Mouse (Mus musculus) testis, adult 2 months (tissue): ENCODE data around the gene Atp10b. TPM values are rescaled to one million over a fixed set of nuclear protein-coding genes. Genes with fewer than 3 reads are reported as not detected.

Experiments used
- H3K27ac ChIP-seq: fragments of 200-500 bp; 2 replicates; pipeline ENCODE4 v1.5.1; 2012; ENCODE audit warnings: low read depth, low read length; ENCODE audit not compliant: control insufficient read depth, insufficient read depth
- H3K27me3 ChIP-seq: fragments of 200-500 bp; 2 replicates; pipeline ENCODE4 v1.6.1; 2012; ENCODE audit warnings: mild to moderate bottlenecking, low read length, moderate library complexity; ENCODE audit not compliant: control insufficient read depth, insufficient read depth
- H3K36me3 ChIP-seq: fragments of 200-500 bp; 2 replicates; pipeline ENCODE4 v1.6.1; 2012; ENCODE audit warnings: mild to moderate bottlenecking, low read length; ENCODE audit not compliant: control insufficient read depth, insufficient read depth
- H3K4me1 ChIP-seq: fragments of 200-500 bp; 2 replicates; pipeline ENCODE4 v1.6.1; 2012; ENCODE audit warnings: low read length; ENCODE audit not compliant: control insufficient read depth, insufficient read depth
- H3K4me3 ChIP-seq: fragments of 200-500 bp; 2 replicates; pipeline ENCODE4 v1.5.1; 2012; ENCODE audit warnings: low read depth, mild to moderate bottlenecking, low read length, moderate library complexity, mixed read lengths; ENCODE audit not compliant: control insufficient read depth
- CTCF ChIP-seq: fragments of 200-500 bp; IDR thresholded peaks from 2 replicates; pipeline ENCODE4 v1.5.1; 2012; ENCODE audit warnings: low read depth, mild to moderate bottlenecking, inconsistent platforms, low read length, moderate library complexity; ENCODE audit not compliant: control insufficient read depth, insufficient read depth, insufficient replicate concordance
- POLR2A ChIP-seq: fragments of 200-500 bp; IDR thresholded peaks from 2 replicates; pipeline ENCODE4 v1.6.1; 2012; ENCODE audit warnings: low read depth, mild to moderate bottlenecking, inconsistent platforms, low read length, moderate library complexity; ENCODE audit not compliant: control insufficient read depth
- polyA plus RNA-seq: library from polyadenylated mRNA; depleted of rRNA; stranded (reverse); fragments of >200 nt; gene quantifications from 2 replicates; pipeline ENCODE4 v1.2.3, GENCODE M21; 2012

The Atp10b gene
- polyA plus RNA-seq, 1 experiment: 0.17 TPM

DNA sequence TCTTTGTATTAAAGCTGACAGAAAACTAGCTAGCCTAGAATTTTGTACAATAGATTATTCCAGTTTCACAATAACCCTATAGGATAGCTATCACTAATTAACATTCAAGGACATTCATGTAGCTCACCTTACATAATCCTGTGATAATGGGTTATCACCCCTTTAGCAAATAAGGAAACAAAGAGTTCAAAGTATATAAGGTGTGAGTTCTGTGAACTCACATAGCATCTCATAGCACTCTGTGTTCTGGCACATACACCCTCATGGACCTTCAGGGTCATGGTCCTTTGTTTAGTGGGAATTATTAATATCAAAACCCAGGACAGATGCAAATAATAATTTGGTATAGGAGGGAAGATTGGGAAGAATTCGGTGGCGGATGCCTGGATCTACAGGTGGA, 50.4 kb downstream of the Atp10b start:
- no peaks in the 10 kb centered on the region for H3K4me1 ChIP-seq
- no peaks in the 10 kb centered on the region for H3K36me3 ChIP-seq
- no peak overlapping the region for H3K27ac ChIP-seq
- no peaks in the 10 kb centered on the region for H3K27me3 ChIP-seq
- TF ChIP-seq CTCF: no peak
- TF ChIP-seq POLR2A: no peak
- no peak overlapping the region for H3K4me3 ChIP-seq

DNA sequence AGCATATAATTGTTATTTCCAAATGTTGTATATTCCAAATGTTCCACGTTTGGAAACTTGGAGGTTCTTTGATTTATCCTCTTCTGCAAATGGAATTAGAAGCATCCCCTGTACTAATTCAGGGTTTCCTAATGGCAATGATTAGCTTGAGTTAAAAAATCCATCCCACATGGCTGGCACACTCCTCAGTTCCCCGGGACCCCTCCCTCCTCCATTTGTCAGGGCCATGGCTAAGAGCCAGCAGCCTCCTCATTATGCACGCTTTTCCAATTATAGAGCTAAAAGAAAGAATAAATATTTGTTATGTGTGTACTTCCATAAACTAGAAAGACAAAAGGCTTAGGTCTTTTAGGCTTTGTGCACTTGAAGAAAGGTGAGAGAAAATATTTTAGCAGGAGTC, 53.9 kb downstream of the Atp10b start:
- H3K4me1 ChIP-seq: no peaks in the 10 kb centered on the region
- H3K4me3 ChIP-seq: no peak overlapping the region
- no peaks in the 10 kb centered on the region for H3K27me3 ChIP-seq
- no peaks in the 10 kb centered on the region for H3K36me3 ChIP-seq
- no peak overlapping the region for H3K27ac ChIP-seq
- no peak for TF ChIP-seq CTCF
- no peak for TF ChIP-seq POLR2A

DNA sequence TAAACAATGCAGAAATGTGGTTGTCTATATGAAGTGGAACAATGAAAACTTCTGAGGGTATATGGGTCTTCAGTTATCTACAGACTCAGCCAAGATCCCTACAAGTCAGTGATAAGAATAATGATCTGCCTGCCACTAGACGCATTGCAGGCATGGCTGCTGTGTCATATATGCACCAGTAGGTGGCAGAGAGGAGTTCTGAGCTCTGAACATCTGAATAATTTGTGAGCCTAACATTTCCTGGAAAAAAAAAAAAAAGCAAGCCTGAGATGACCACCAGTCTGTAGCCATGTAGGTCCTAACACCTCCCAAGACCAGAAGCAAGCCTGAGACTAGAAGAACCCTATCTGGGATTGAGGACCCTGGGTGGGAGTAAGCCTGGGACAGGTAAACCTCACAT, 63.5 kb downstream of the Atp10b start:
- Histone ChIP-seq H3K27me3 (no peaks in the 10 kb centered on the region), H3K4me1 (no peaks in the 10 kb centered on the region), H3K4me3 (no peak overlapping the region), H3K27ac (no peak overlapping the region), H3K36me3 (no peaks in the 10 kb centered on the region)
- peak; percentile 14; the same call in 1 of the 2 replicates for TF ChIP-seq CTCF
- TF ChIP-seq POLR2A: no peak

- H3K4me3 ChIP-seq: no peak overlapping the region
- H3K4me1 ChIP-seq: no peaks in the 10 kb centered on the region
- H3K27ac ChIP-seq: no peak overlapping the region
- TF ChIP-seq CTCF: no peak
- TF ChIP-seq POLR2A: no peak
- H3K36me3 ChIP-seq: no peaks in the 10 kb centered on the region
- no peaks in the 10 kb centered on the region for H3K27me3 ChIP-seq
These were observed 64.1 kb downstream of the Atp10b start for GRCm38 (mm10) chr11:43213740-43214139.

- Histone ChIP-seq H3K27ac (no peak overlapping the region), H3K4me1 (no peaks in the 10 kb centered on the region), H3K27me3 (no peaks in the 10 kb centered on the region), H3K4me3 (no peak overlapping the region), H3K36me3 (no peaks in the 10 kb centered on the region)
- no peak for TF ChIP-seq CTCF
- TF ChIP-seq POLR2A: no peak
These were observed 67.3 kb downstream of the Atp10b start for GRCm38 (mm10) chr11:43217021-43217420.

- Histone ChIP-seq H3K4me3 (no peak overlapping the region), H3K36me3 (no peaks in the 10 kb centered on the region), H3K4me1 (no peaks in the 10 kb centered on the region), H3K27ac (no peak overlapping the region), H3K27me3 (no peaks in the 10 kb centered on the region)
- TF ChIP-seq CTCF: no peak
- no peak for TF ChIP-seq POLR2A
These were observed 80.6 kb downstream of the Atp10b start for GRCm38 (mm10) chr11:43230231-43230630.

GRCm38 (mm10) chr11:43232073-43232472, 82.4 kb downstream of the Atp10b start:
- Histone ChIP-seq H3K27ac (no peak overlapping the region), H3K27me3 (no peaks in the 10 kb centered on the region), H3K4me1 (no peaks in the 10 kb centered on the region), H3K4me3 (no peak overlapping the region), H3K36me3 (no peaks in the 10 kb centered on the region)
- TF ChIP-seq POLR2A: no peak
- no peak for TF ChIP-seq CTCF

DNA sequence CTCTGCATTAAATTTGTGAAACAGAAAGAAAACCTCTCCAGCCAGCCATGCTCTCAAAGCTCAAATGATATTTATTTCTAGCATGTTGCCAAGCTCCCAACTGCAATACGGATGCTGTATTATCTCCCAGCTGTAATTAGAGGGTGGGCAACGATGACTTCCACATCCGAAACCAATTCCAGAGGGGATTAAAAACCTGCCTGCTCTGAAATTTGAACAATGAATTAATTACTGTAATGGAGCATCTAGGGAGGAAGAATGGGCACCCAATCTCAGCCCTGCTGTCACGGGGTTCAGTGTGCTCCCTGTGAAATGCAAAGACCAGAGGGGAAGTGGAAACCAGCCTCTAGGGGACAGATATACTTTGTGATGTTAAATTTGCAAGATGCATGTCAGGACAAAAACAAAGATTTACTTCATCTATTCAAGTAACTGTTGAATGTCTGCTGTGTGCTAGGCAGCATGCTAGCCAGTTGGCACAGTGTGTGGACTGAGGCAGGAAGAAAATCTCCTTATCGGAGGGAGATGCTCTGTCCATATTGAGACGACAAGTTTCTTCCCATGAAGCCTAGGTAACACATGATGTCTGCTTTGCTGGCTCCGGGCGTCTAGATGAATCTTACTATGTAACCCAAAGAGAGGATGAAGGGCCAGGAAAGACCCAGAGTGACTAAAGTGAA, 86.8 kb downstream of the Atp10b start:
- TF ChIP-seq POLR2A: no peak
- no peak for TF ChIP-seq CTCF
- no peaks in the 10 kb centered on the region for H3K36me3 ChIP-seq
- no peak overlapping the region for H3K27ac ChIP-seq
- H3K4me1 ChIP-seq: no peaks in the 10 kb centered on the region
- H3K27me3 ChIP-seq: no peaks in the 10 kb centered on the region
- H3K4me3 ChIP-seq: no peak overlapping the region
